Mouse (Mus musculus) gastrocnemius, postnatal 36 days (tissue): ENCODE data around the gene Sox13. TPM values are rescaled to one million over a fixed set of nuclear protein-coding genes. Genes with fewer than 3 reads are reported as not detected.

ENCODE experiments used
- DNase-seq, 2 experiments: peaks; one replicate each; pipeline ENCODE4 v3.0.0; 2022
- intact Hi-C: fragments of 180-260 bp; cut with DNase I; formaldehyde crosslinking; loops from one replicate; pipeline ENCODE4 v1.15.1; 2025
- total RNA-seq, 2 experiments: library from RNA; stranded (reverse); gene quantifications; 2 replicates each; pipeline ENCODE4 v1.2.3; 2021

The Sox13 gene
- total RNA-seq, 2 experiments from 2014 or later, result 6.7 to 9.6 TPM

DNA sequence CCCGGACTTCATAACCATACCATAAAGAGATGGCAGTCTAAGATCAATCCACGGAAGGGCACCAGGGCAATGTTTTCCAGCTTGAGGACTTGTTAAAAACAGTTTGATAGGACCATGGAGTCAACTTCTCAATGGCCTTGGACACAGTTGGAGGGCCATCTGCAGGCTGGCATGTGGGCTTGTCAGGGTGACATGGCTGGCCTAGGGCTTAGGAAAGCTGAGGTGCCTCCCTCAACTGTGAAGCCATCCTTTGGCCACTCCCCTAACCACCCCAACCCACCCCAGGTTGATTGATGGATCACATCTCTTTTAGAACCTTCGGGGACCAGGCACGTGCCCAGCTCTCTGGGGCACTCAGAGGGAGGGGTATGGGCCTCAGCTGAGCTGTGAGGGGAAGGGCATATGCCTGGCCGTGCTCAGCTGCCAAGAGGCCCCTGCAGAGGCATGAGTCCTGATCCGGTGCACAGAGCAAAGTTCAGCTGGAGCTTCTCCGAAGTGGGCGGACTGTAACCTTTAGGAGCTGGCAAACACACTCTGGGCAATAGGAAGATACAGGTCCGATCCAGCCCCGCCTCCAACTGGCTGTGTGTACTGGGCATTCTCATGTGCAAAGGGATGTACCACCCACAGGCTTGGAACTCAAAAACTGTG is 48.4 kb downstream of the Sox13 start:
- intact Hi-C loops, result no loop called here
- DNase-seq, result no peak

GRCm38 (mm10) chr1:133372113-133372512 is 52.1 kb downstream of the Sox13 start:
- intact Hi-C loops, result no loop called here
- DNase-seq, result no peak

DNA sequence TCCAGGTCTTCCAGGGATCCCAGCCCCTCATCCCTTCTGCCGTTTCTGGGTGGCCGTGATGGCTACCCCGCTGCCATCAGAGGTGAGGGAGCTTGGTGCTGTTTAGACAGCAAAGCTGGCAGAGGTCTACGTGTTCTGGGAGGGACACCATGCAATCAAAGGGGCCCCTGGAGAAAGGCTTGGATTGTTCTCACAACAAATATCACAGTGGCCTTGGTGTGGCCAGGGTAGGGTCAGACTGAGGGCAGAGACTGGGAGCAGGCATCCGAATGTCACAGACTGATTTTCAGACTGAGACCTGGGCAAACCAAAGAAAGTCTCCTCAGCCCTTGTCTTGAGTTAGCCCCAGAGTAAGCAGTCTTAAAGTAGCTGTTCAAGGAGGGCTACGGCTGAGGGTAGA is 52.7 kb downstream of the Sox13 start:
- intact Hi-C loops, result no loop called here
- DNase-seq, result no peak

DNA sequence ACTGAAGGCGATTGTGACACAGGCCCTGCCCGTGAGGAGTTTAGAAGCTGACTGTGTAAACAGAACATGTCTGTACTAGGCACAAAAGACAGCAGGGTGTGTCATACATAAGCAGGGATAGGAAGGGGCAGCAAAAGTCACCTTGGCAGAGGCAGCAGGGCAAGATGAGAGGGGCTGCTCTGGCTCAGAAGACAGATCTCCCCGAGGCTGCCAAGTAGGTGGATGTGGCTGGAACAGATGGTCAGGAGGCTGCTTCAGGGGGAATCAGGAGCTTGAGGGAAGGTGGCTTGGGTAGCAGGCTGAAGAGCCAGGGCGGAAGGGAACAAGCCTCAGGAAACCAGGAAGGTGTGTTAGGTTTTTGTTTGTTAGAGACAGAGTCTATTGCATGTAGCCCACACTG is 53.8 kb downstream of the Sox13 start:
- intact Hi-C loops, result no loop called here
- DNase-seq, result no peak

- DNase-seq, result no peak
- intact Hi-C loops, result no loop called here
These were observed 55.5 kb downstream of the Sox13 start for GRCm38 (mm10) chr1:133368644-133369043.

DNA sequence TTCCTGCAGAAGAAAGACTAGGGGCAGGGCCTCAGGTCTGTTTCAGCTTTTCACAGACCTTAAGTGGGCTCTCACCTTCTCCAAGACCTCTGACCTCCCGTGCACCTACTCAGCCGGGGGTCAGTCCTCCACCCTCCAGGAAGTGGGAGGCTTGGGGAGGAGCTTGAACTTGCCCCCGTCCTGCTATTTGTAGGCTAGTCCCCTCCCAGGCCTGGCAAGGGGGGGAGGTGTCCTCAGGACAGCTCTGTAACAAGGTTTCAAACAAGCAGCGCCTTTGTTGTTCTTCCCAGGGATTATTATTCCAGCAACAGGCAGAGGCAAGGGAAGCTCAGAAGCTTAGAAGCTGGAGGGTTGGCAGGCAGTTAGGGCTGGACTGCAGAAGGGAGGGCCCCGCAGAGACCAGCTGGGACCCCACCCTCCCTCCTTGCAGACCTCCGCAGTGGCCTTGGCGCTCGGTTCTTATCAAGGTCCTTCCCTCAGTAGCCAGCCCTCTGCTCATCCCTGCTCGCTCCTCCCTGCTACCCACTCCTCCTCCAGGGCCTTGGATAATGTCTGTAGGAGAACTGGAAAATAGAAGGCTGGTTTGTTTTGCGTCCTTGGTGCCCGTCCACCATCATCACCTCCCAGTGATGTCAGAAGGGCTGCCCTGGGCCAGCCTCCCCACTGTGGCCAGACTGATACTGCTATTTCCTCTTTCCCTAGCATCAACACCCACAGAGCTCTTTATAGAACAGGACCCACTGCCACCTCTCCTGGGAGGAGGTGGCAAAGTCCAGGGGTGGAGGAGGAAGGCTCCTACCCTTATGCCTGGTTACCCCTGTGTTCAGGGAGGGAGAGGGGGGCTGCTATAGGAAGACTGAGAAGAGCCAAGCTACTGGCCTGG is 56.3 kb downstream of the Sox13 start:
- DNase-seq, result no peak
- intact Hi-C loops, result no loop called here

- no peak for DNase-seq
- intact Hi-C loops, result no loop called here
These were observed 57.1 kb downstream of the Sox13 start for GRCm38 (mm10) chr1:133366951-133367605.

GRCm38 (mm10) chr1:133364890-133365289 is 59.3 kb downstream of the Sox13 start:
- no peak for DNase-seq
- intact Hi-C loops, result no loop called here

GRCm38 (mm10) chr1:133364022-133364630 is 60.1 kb downstream of the Sox13 start:
- no peak for DNase-seq
- intact Hi-C loops, result no loop called here

DNA sequence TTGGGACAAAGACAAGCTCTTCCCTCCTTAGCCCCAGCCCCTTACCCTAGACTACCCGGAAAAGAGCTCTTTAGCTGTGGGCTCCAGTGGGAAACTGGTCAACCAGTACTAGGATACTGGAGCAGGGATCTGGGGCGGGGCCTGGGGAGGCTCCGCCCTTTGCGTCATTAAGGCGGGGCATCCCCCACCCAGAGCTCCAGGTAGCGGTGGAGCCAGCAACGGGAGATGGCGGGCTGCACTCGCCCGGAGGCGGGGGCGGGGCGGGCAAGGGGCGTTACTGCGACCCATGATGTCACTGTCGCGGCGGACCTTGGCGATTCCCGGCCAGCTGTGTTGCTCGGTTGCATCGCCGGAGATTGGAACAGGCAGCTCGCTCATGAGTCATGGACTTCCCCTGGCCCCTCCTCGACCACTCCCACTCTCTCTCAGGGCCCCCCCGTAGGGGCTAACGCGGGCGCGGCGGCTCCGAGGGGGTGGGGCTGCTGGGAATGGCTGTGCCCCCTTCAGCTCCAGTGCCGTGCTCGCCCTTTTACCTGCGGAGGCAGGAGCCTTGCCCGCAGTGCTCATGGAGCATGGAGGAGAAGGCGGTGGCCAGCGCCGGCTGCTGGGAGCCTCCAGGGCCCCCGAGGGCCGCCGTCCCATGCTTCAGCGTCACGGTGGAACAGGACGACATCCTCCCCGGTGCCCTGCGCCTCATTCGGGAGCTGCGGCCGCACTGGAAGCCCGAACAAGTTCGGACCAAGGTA is 60.7 kb downstream of the Sox13 start, which contains the start of gene Etnk2:
Gene Etnk2 (plus strand): TSS at position 297 of the 746 bp plus-strand sequence.
- peak; percentile 54 to 59 for DNase-seq
- intact Hi-C loops, result no loop called here

DNA sequence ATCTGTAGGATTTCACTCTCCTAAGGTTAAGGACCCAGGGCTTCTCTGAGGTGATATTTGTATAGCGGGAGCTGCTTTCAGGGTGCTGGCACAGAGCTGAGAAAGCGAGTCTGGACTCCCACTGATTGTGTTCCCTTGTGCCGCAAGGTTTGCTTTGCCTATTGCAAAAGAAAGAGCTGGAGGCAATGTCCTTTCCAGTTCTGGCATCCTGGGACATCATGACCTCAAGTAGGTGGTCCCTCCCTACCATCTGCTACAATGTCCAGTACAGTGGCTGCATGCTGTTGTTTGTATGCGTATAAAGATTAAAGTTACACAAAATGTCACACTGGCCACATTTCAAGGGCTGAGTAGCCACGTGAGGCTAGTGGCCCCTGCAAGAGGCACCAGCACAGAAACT is 62.1 kb downstream of the Sox13 start:
- intact Hi-C loops, result no loop called here
- no peak for DNase-seq

DNA sequence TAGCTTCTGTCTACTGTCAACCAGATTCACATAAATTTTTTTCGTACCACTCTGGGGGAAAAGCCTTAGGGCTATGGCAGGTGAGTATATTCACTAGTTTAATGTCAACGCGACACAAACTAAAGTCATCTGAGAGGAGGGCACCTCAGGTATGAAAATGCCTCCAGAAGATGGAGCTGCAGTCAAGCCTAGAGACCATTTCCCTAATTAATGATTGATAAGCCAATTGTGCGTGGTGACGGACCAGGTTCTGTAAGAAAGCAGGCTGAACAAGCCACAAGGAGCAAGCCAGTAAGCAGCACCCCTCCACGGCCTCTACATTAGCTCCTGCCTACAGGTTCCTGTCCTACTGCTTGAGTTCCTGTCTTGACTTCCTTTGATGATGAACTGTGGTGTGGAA is 63.2 kb downstream of the Sox13 start:
- DNase-seq, result no peak
- intact Hi-C loops, result no loop called here

- intact Hi-C loops, result no loop called here
These were observed 67.8 kb downstream of the Sox13 start for GRCm38 (mm10) chr1:133356330-133356729.

GRCm38 (mm10) chr1:133355912-133356311 is 68.3 kb downstream of the Sox13 start:
- DNase-seq, result no peak
- intact Hi-C loops, result no loop called here

More at GRCm38 (mm10) chr1:133356330-133356729, 67.8 kb downstream of the Sox13 start:
- DNase-seq, result no peak

- DNase-seq, result no peak
- intact Hi-C loops, result no loop called here
These were observed 68.7 kb downstream of the Sox13 start for GRCm38 (mm10) chr1:133355469-133355868.

GRCm38 (mm10) chr1:133353371-133353809 is 70.8 kb downstream of the Sox13 start:
- DNase-seq, result peak; percentile 42 to 47
- intact Hi-C loops, result loop anchor here (2.0 kb wide), 2 partner anchors 39 to 177 kb away; no protein-coding TSS in a partner anchor

GRCm38 (mm10) chr1:133351762-133352161 is 72.4 kb downstream of the Sox13 start:
- intact Hi-C loops, result loop anchor here (2.0 kb wide), 2 partner anchors 37 to 175 kb away; no protein-coding TSS in a partner anchor
- DNase-seq, result no peak

- intact Hi-C loops, result no loop called here
These were observed 74.0 kb downstream of the Sox13 start, which contains the start of gene Ren1 for GRCm38 (mm10) chr1:133350210-133350609. Ren1 (plus strand) TSS chr1:133350510.

DNA sequence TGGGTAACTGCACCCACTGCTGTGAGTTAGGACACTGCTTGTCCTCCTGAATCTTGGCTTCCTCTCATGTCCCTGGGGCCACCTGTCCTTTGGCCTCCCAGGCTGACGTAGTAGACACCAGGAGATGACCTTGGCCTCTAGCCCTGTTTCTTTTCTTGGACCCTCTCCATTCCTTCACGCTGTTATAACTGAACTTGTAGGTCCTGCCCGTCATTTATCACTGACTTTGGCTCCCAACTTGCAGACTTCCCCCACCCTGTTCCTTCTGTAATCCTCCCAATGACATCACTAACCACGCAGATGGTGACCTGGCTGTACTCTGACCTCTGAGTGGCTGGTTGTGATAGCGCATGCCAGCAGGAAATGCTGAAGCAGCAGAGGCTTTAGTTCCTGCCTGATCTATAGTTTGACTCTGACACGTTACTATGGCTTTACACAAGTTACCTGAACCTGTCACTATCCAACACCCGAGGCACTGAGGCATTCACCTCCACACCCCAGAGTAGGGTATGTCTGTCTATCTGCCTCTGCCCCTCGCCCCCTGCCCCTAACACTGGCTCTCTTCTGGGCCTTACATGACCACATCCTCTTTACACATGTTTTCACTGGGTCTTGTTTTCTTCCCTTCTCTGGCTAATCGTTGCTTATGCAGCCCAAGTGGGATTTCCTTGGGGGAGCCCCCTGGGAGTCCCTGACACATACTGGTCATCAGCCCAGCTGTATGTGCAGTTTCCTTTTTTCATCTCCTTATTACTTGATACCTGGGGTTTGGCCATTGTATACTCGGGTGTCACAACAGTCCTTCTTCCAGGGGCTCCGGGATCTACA is 76.3 kb downstream of the Sox13 start:
- intact Hi-C loops, result no loop called here
- DNase-seq, result no peak

More at GRCm38 (mm10) chr1:133350210-133350609, 74.0 kb downstream of the Sox13 start, which contains the start of gene Ren1:
- DNase-seq, result no peak
